7 mouse cellular contexts compared by ENCODE assay signal in the genomic region with DNA sequence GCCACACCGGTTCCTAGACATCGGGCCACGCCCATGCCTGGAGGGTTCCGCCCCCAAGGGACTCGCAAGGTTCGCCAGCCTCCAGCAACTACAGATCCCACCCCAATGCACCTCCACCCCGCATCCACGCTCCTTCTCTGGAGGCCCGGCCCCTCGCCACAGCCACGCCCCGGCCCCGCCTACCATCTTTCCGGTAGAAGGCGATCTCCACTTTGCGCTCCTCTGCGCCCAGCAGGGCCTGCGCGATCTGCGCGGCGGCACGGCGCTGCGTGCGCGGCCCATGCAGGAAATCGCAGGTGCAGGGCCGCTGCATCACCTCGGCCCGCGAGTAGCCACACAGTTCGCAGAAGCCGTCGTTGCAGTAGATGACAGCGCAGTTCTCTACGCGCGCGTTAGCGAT. TPM values are rescaled to one million over a fixed set of nuclear protein-coding genes. Genes with fewer than 3 reads are reported as not detected.
A peak's percentile ranks its signal among the peaks of the same experiment; 100 is the strongest.
DNase-seq lines count a peak whose midpoint lies in the region; ATAC-seq and TF ChIP-seq lines count a peak whose summit lies in the region.

No protein-coding gene starts in this region.

- peak; percentile 28; the same call in 1 of the 2 replicates for TF ChIP-seq POLR2A in spleen, adult 2 months (IDR thresholded peaks at IDR 0.05; ENCODE audit: low read depth, low read length)

- H3K9me3 ChIP-seq in limb, embryonic 15.5 days = no peaks in the 10 kb centered on the region
- no peaks in the 10 kb centered on the region for H3K9me3 ChIP-seq in midbrain, embryonic 15.5 days

- peaks cover 67% of the 10 kb centered on the region for H3K27me3 ChIP-seq in limb, embryonic 15.5 days
- no peaks in the 10 kb centered on the region for H3K27me3 ChIP-seq in midbrain, embryonic 15.5 days (replicated peaks)
- peaks cover 13% of the 10 kb centered on the region for H3K27me3 ChIP-seq in spleen, adult 2 months (ENCODE audit: control insufficient read depth, insufficient read depth, low read length)

- H3K4me2 ChIP-seq in limb, embryonic 15.5 days = peak overlapping the region; percentile 93
- peak overlapping the region; percentile 94 for H3K4me2 ChIP-seq in midbrain, embryonic 15.5 days

- H3K9ac ChIP-seq in limb, embryonic 15.5 days = 0 out of 2 replicates have a peak overlapping the region, but pooled peaks have one; percentile 14
- H3K9ac ChIP-seq in midbrain, embryonic 15.5 days = peak overlapping the region; percentile 55

- TF ChIP-seq CTCF in spleen, adult 2 months (IDR thresholded peaks at IDR 0.05; ENCODE audit: extremely low read depth, insufficient read depth, insufficient read length, insufficient replicate concordance) = no peak

- H3K4me1 ChIP-seq in limb, embryonic 15.5 days = peaks cover 44% of the 10 kb centered on the region
- H3K4me1 ChIP-seq in midbrain, embryonic 15.5 days = peaks cover 76% of the 10 kb centered on the region
- peaks cover 30% of the 10 kb centered on the region for H3K4me1 ChIP-seq in spleen, adult 2 months (ENCODE audit: control insufficient read depth, insufficient read depth, insufficient read length)

- peak overlapping the region; percentile 44 for H3K4me3 ChIP-seq in limb, embryonic 15.5 days
- peak overlapping the region; percentile 52 for H3K4me3 ChIP-seq in midbrain, embryonic 15.5 days
- peak overlapping the region; percentile 59 for H3K4me3 ChIP-seq in spleen, adult 2 months (ENCODE audit: extremely low read depth, insufficient read depth, insufficient read length)

- DNase-seq in adrenal gland, adult 8-10 months = peak; percentile 73
- DNase-seq in gastrocnemius, postnatal 25 days = peak; percentile 69
- DNase-seq in kidney, adult 18-20 months = peak; percentile 72
- peak; percentile 40 to 61 for DNase-seq in spleen, adult 2 months (ENCODE audit: low read depth in 1 of 2, low spot score in 2 of 2)

- peak; percentile 78 for ATAC-seq in common myeloid progenitor, adult 5-6 weeks (replicated peaks; ENCODE audit: low read depth, poor library complexity, severe bottlenecking)
- no peak for ATAC-seq in limb, embryonic 15.5 days (ENCODE audit: insufficient number of reproducible peaks, low FRiP score, low TSS enrichment, low read depth)
- ATAC-seq in midbrain, embryonic 15.5 days (replicated peaks) = peak; percentile 34

- whole genome bisulfite sequencing in limb, embryonic 15.5 days = under 1% methylated on average over 41 of the region's 41 CpGs
- WGBS in midbrain, embryonic 15.5 days = under 1% methylated on average over 41 of the region's 41 CpGs
- 1% methylated on average over 41 of the region's 41 CpGs for WGBS in spleen, adult 2 months

- H3K36me3 ChIP-seq in limb, embryonic 15.5 days = no peaks in the 10 kb centered on the region
- no peaks in the 10 kb centered on the region for H3K36me3 ChIP-seq in midbrain, embryonic 15.5 days (replicated peaks)
- H3K36me3 ChIP-seq in spleen, adult 2 months (ENCODE audit: control insufficient read depth, insufficient read depth, low read length) = no peaks in the 10 kb centered on the region

- no peak overlapping the region for H3K27ac ChIP-seq in limb, embryonic 15.5 days
- peak overlapping the region; percentile 58 for H3K27ac ChIP-seq in midbrain, embryonic 15.5 days
- H3K27ac ChIP-seq in spleen, adult 2 months (ENCODE audit: insufficient read depth, low read length) = peak overlapping the region; percentile 8; the same call in 1 of the 2 replicates

RNA-seq across cellular contexts. Expression of a gene that starts 3.3 kb away (rescaled TPM):
- total RNA-seq in adrenal gland, adult 8-10 months (2022) = 10 to 100 TPM; 17.7 to 47.2 (median 36.0) TPM
- 0.41 and 0.49 TPM in 2 replicates for total RNA-seq in common myeloid progenitor, adult 5-6 weeks (2017)
- total RNA-seq in gastrocnemius, postnatal 25 days (2021) = 1 to 10 TPM; 2.1 to 3.7 TPM
- polyA plus RNA-seq in limb, embryonic 15.5 days (2015; fragmentation: Nextera tagmentation; extraction: Ambion mirVana) = 3.5 and 4.9 TPM in 2 replicates
- polyA plus RNA-seq in midbrain, embryonic 15.5 days (2015; fragmentation: Nextera tagmentation; extraction: Ambion mirVana) = 11.8 and 13.9 TPM in 2 replicates
- 5.5 and 8.4 TPM in 2 replicates for polyA plus RNA-seq in spleen, adult 2 months (2012; rRNA removed)

RNA-seq across cellular contexts. Expression of a gene that starts 16.5 kb away (rescaled TPM):
- total RNA-seq in adrenal gland, adult 8-10 months (2022) = 10 to 100 TPM in 1 of 4 experiments, 1 to 10 TPM in 3; 6.5 to 11.2 (median 9.1) TPM
- 0.05 TPM in 1 of 2 replicates, not detected in the other for total RNA-seq in common myeloid progenitor, adult 5-6 weeks (2017)
- 1 to 10 TPM; 5.6 to 7.7 TPM for total RNA-seq in gastrocnemius, postnatal 25 days (2021)
- 7.5 and 8.0 TPM in 2 replicates for polyA plus RNA-seq in limb, embryonic 15.5 days (2015; fragmentation: Nextera tagmentation; extraction: Ambion mirVana)
- polyA plus RNA-seq in midbrain, embryonic 15.5 days (2015; fragmentation: Nextera tagmentation; extraction: Ambion mirVana) = 10.9 and 11.9 TPM in 2 replicates
- 8.4 and 8.5 TPM in 2 replicates for polyA plus RNA-seq in spleen, adult 2 months (2012; rRNA removed)

RNA-seq across cellular contexts. Expression of a gene that starts 43.8 kb away (rescaled TPM):
- total RNA-seq in adrenal gland, adult 8-10 months (2022) = 1 to 10 TPM in 1 of 4 experiments, under 1 TPM in 3; 0.55 to 1.3 (median 0.64) TPM
- 0.78 and 4.5 TPM in 2 replicates for total RNA-seq in common myeloid progenitor, adult 5-6 weeks (2017)
- total RNA-seq in gastrocnemius, postnatal 25 days (2021) = under 1 TPM; 0.10 to 0.19 TPM
- polyA plus RNA-seq in limb, embryonic 15.5 days (2015; fragmentation: Nextera tagmentation; extraction: Ambion mirVana) = 2.0 and 2.8 TPM in 2 replicates
- polyA plus RNA-seq in midbrain, embryonic 15.5 days (2015; fragmentation: Nextera tagmentation; extraction: Ambion mirVana) = 2.3 and 2.9 TPM in 2 replicates
- 0.71 and 1.2 TPM in 2 replicates for polyA plus RNA-seq in spleen, adult 2 months (2012; rRNA removed)

RNA-seq across cellular contexts. Expression of a gene that starts 45.3 kb away (rescaled TPM):
- total RNA-seq in adrenal gland, adult 8-10 months (2022) = 10 to 100 TPM; 73.5 to 97.6 (median 86.0) TPM
- total RNA-seq in common myeloid progenitor, adult 5-6 weeks (2017) = 11.5 and 32.2 TPM in 2 replicates
- 10 to 100 TPM; 33.1 to 40.2 TPM for total RNA-seq in gastrocnemius, postnatal 25 days (2021)
- 38.9 and 46.5 TPM in 2 replicates for polyA plus RNA-seq in limb, embryonic 15.5 days (2015; fragmentation: Nextera tagmentation; extraction: Ambion mirVana)
- polyA plus RNA-seq in midbrain, embryonic 15.5 days (2015; fragmentation: Nextera tagmentation; extraction: Ambion mirVana) = 57.1 and 60.0 TPM in 2 replicates
- 31.3 and 35.7 TPM in 2 replicates for polyA plus RNA-seq in spleen, adult 2 months (2012; rRNA removed)
